Mouse (Mus musculus): ENCODE results near the gene Pid1. TPM values are rescaled to one million over a fixed set of nuclear protein-coding genes. Genes with fewer than 3 reads are reported as not detected.
"Not testable (repeated sequence)": the region's sequence is repeated elsewhere in the genome, so short reads cannot be mapped to it uniquely, and the experiment has no call there.

Gene Pid1
- total and polyA plus RNA-seq, 3 experiments = not detected

DNA sequence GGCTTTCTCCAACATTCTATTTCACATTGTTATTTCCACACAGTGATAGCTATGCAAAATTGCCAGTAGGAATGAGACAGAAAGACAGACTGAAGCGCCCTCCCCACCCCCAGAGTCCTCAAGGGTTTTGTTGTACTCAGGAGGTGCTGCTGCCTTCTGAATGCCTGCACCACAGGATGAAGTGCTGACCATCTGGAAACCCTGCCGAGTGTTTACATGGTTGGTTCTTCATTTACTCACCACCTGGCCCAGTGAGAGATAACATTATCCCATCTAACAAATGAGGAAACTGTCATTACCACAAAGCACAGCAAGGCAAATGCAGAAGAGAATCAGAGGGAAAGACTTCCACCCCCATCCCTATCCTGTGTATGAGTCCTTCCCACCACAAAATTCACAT, 146.2 kb downstream of the Pid1 start:
- TF ChIP-seq MXI1 (IDR thresholded peaks at IDR 0.05; ENCODE audit: low read depth, low read length) (no peak), RCOR1 (conservative IDR thresholded peaks at IDR 0.05; ENCODE audit: low read depth, low read length) (no peak), USF1 (IDR thresholded peaks at IDR 0.05; ENCODE audit: low read depth, low read length) (no peak), KAT2A (IDR thresholded peaks at IDR 0.05; ENCODE audit: insufficient replicate concordance, low read length) (no peak), CHD2 (IDR thresholded peaks at IDR 0.05; ENCODE audit: low read length) (no peak), SIN3A (IDR thresholded peaks at IDR 0.05; ENCODE audit: low read length) (no peak), JUND (conservative IDR thresholded peaks at IDR 0.05; ENCODE audit: low read depth, low read length) (no peak), MAZ (IDR thresholded peaks at IDR 0.05; ENCODE audit: low read depth, low read length) (no peak), TBP (conservative IDR thresholded peaks at IDR 0.05; ENCODE audit: low read depth, low read length) (no peak), GABPA (IDR thresholded peaks at IDR 0.05; ENCODE audit: insufficient replicate concordance, low read depth, low read length) (no peak), CHD1 (IDR thresholded peaks at IDR 0.05; ENCODE audit: low read depth, low read length) (no peak), BHLHE40 (IDR thresholded peaks at IDR 0.05; ENCODE audit: low read depth, low read length) (no peak), MEF2A (IDR thresholded peaks at IDR 0.05; ENCODE audit: borderline replicate concordance, low read depth, low read length) (no peak), SMC3 (IDR thresholded peaks at IDR 0.05; ENCODE audit: low read depth, low read length) (no peak), POLR2A (IDR thresholded peaks at IDR 0.05; ENCODE audit: low read depth, low read length) (no peak), NRF1 (IDR thresholded peaks at IDR 0.05; ENCODE audit: low read depth, low read length) (no peak)
- no peak overlapping the region for H3K4me3 ChIP-seq (replicated peaks in 1 of 3; ENCODE audit: low read depth in 2 of 3, low read length in 2 of 3, poor library complexity in 1 of 3)
- H3K9me3 ChIP-seq (replicated peaks; ENCODE audit: low read length) = no peaks in the 10 kb centered on the region
- H3K36me3 ChIP-seq (replicated peaks in 1 of 2; ENCODE audit: control insufficient read depth in 1 of 2, insufficient read depth in 1 of 2, low read length in 1 of 2) = no peaks in the 10 kb centered on the region
- no peak overlapping the region for H3K9ac ChIP-seq (ENCODE audit: insufficient read depth, low read depth)
- H3K27ac ChIP-seq (ENCODE audit: insufficient read depth, low read depth) = no peak overlapping the region
- dilution Hi-C loops (cut with MboI; ENCODE audit: extremely low pct_ligation_motif_present, extremely low pct_unique_long_range_greater_than_20kb, low sequenced_read_pairs) (no loop called here), in situ Hi-C loops (cut with MboI; ENCODE audit: low pct_ligation_motif_present, low pct_unique_long_range_greater_than_20kb, low sequenced_read_pairs) (no loop called here)
- no peak for DNase-seq (ENCODE audit: extremely low read depth)
- no peaks in the 10 kb centered on the region for H3K4me1 ChIP-seq (ENCODE audit: control insufficient read depth in 1 of 2, insufficient read depth in 2 of 2)
- H3K4me2 ChIP-seq (ENCODE audit: insufficient read depth, low read depth, poor library complexity, severe bottlenecking) = no peak overlapping the region
- H3K79me2 ChIP-seq (replicated peaks; ENCODE audit: control insufficient read depth, extremely low read depth, insufficient read depth, poor library complexity, severe bottlenecking) = no peaks in the 10 kb centered on the region
- H3K27me3 ChIP-seq (replicated peaks) = no peaks in the 10 kb centered on the region

DNA sequence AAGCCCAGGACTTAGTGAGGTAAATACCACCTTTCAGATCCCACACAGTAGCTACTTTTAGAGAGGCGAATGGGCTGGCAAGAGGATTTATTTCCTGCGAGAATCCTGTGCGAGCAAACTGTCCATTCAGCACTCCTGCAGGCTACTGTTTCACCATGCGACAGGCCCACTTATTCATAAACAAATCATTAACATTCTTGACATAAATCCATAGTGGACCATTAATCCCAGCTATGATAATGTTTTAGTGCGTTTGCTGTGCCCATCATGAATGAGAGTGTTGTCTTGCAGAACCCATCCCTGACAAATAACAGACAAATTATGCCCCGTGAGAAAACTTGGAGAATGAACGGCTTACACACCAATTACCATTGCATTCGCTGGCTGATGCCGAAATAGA, 152.5 kb downstream of the Pid1 start:
- H3K27me3 ChIP-seq (replicated peaks) = no peaks in the 10 kb centered on the region
- H3K4me3 ChIP-seq (replicated peaks in 1 of 3; ENCODE audit: low read depth in 2 of 3, low read length in 2 of 3, poor library complexity in 1 of 3) = no peak overlapping the region
- in situ Hi-C loops (cut with MboI; ENCODE audit: low pct_ligation_motif_present, low pct_unique_long_range_greater_than_20kb, low sequenced_read_pairs) (no loop called here), dilution Hi-C loops (cut with MboI; ENCODE audit: extremely low pct_ligation_motif_present, extremely low pct_unique_long_range_greater_than_20kb, low sequenced_read_pairs) (no loop called here)
- no peak overlapping the region for H3K4me2 ChIP-seq (ENCODE audit: insufficient read depth, low read depth, poor library complexity, severe bottlenecking)
- no peaks in the 10 kb centered on the region for H3K4me1 ChIP-seq (ENCODE audit: control insufficient read depth in 1 of 2, insufficient read depth in 2 of 2)
- no peaks in the 10 kb centered on the region for H3K9me3 ChIP-seq (replicated peaks; ENCODE audit: low read length)
- no peaks in the 10 kb centered on the region for H3K79me2 ChIP-seq (replicated peaks; ENCODE audit: control insufficient read depth, extremely low read depth, insufficient read depth, poor library complexity, severe bottlenecking)
- H3K9ac ChIP-seq (ENCODE audit: insufficient read depth, low read depth) = no peak overlapping the region
- no peak for DNase-seq (ENCODE audit: extremely low read depth)
- H3K36me3 ChIP-seq (replicated peaks in 1 of 2; ENCODE audit: control insufficient read depth in 1 of 2, insufficient read depth in 1 of 2, low read length in 1 of 2) = no peaks in the 10 kb centered on the region
- no peak for TF ChIP-seq ZMIZ1 (IDR thresholded peaks at IDR 0.05; ENCODE audit: low read depth, low read length)
- no peak for TF ChIP-seq KAT2A (IDR thresholded peaks at IDR 0.05; ENCODE audit: insufficient replicate concordance, low read length)
- TF ChIP-seq TBP (conservative IDR thresholded peaks at IDR 0.05; ENCODE audit: low read depth, low read length) = no peak
- TF ChIP-seq E2F4 (IDR thresholded peaks at IDR 0.05; ENCODE audit: insufficient replicate concordance, low read depth, low read length) = no peak
- TF ChIP-seq POLR2AphosphoS2 (IDR thresholded peaks at IDR 0.05; ENCODE audit: low read depth, low read length) = no peak
- no peak for TF ChIP-seq MAFK (IDR thresholded peaks at IDR 0.05; ENCODE audit: insufficient replicate concordance, low read length)
- no peak for TF ChIP-seq PAX5 (IDR thresholded peaks at IDR 0.05; ENCODE audit: low read length)
- no peak for TF ChIP-seq GABPA (IDR thresholded peaks at IDR 0.05; ENCODE audit: insufficient replicate concordance, low read depth, low read length)
- TF ChIP-seq NELFE (IDR thresholded peaks at IDR 0.05; ENCODE audit: low read depth, low read length) = no peak
- TF ChIP-seq IRF4 (IDR thresholded peaks at IDR 0.05; ENCODE audit: low read depth, low read length) = no peak
- TF ChIP-seq JUND (conservative IDR thresholded peaks at IDR 0.05; ENCODE audit: low read depth, low read length) = no peak
- no peak for TF ChIP-seq NRF1 (IDR thresholded peaks at IDR 0.05; ENCODE audit: low read depth, low read length)
- no peak for TF ChIP-seq BHLHE40 (IDR thresholded peaks at IDR 0.05; ENCODE audit: low read depth, low read length)
- TF ChIP-seq UBTF (IDR thresholded peaks at IDR 0.05; ENCODE audit: low read depth, low read length) = no peak
- TF ChIP-seq SMC3 (IDR thresholded peaks at IDR 0.05; ENCODE audit: low read depth, low read length) = no peak
- TF ChIP-seq CHD1 (IDR thresholded peaks at IDR 0.05; ENCODE audit: low read depth, low read length) = no peak
- TF ChIP-seq ELF1 (IDR thresholded peaks at IDR 0.05; ENCODE audit: low read depth, low read length) = no peak
- H3K27ac ChIP-seq (ENCODE audit: insufficient read depth, low read depth) = no peak overlapping the region

DNA sequence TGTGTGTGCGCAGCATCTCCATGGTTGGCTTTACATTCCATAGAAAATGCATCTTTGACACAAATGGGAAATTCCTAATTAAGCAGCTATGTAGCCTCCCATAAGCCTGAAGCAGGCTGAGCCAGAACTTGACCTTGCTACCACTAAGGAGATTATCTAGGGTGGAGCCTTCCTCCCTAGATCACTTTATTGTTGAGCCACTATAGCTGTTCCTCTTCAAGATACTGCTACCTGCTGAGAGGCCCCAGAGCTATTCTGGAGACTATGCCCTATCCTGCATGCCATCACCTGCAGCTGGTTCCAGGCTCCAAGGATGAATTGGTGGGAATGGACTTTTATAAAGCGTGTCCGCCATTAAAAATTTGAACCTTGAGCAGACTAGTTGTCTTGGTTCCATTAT, 158.2 kb downstream of the Pid1 start:
- H3K79me2 ChIP-seq (replicated peaks; ENCODE audit: control insufficient read depth, extremely low read depth, insufficient read depth, poor library complexity, severe bottlenecking); H3K9ac ChIP-seq (ENCODE audit: insufficient read depth, low read depth); dilution Hi-C loops (cut with MboI; ENCODE audit: extremely low pct_ligation_motif_present, extremely low pct_unique_long_range_greater_than_20kb, low sequenced_read_pairs); H3K27me3 ChIP-seq (replicated peaks); H3K4me1 ChIP-seq (ENCODE audit: control insufficient read depth in 1 of 2, insufficient read depth in 2 of 2); in situ Hi-C loops (cut with MboI; ENCODE audit: low pct_ligation_motif_present, low pct_unique_long_range_greater_than_20kb, low sequenced_read_pairs); H3K4me2 ChIP-seq (ENCODE audit: insufficient read depth, low read depth, poor library complexity, severe bottlenecking); H3K27ac ChIP-seq (ENCODE audit: insufficient read depth, low read depth); H3K36me3 ChIP-seq (replicated peaks in 1 of 2; ENCODE audit: control insufficient read depth in 1 of 2, insufficient read depth in 1 of 2, low read length in 1 of 2); H3K4me3 ChIP-seq (replicated peaks in 1 of 3; ENCODE audit: low read depth in 2 of 3, low read length in 2 of 3, poor library complexity in 1 of 3); DNase-seq (ENCODE audit: extremely low read depth); H3K9me3 ChIP-seq (replicated peaks; ENCODE audit: low read length): not testable (repeated sequence)

Data from CH12.LX (cell line).